Mouse (Mus musculus) testis, postnatal 10 days (tissue): ENCODE data around the gene Rabif.
"Not testable (repeated sequence)": the region's sequence is repeated elsewhere in the genome, so short reads cannot be mapped to it uniquely, and the experiment has no call there.

ENCODE experiments used
- DNase-seq: peaks from one replicate; pipeline ENCODE4 v3.0.0; 2021; ENCODE audit warnings: low spot score

The Rabif gene

DNA sequence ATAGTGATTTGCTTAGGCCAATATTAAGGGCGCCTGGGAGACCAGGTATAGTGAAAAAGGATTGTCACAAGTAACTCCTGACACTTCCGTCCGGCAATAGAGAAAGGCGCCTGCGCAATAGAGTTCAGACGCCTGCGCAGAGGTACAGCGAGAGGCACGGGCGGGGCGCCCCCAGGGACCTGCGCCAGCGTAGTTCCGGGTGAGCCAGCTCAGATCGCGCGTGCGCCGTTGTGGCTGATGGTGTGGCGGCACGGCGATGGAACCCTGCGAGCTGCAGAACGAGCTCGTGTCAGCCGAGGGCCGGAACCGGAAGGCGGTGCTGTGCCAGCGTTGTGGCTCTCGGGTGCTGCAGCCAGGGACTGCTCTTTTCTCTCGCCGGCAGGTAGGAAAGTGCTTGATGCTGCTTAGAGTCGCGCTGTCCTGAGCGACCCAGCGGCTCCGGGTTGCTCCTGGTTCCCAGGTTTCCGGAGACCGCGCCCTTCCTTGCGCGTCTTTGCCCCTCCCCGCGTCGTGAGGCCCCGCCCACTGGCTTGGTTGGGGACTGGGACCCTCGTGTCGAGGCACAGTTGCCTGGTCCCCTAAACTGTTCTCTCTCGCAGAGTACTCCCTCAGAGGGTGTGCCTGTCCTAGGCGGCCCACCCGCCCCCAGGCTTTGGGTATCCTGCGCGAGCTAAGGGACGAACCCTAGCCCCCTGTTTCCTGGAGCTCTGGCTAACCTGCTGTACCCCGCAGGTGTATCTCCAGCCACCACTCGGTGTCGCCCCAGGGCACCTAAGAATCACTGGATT, at the start of gene Rabif:
TSS of gene Rabif (plus strand) at position 221 of the 788 bp plus-strand sequence.
- peak; percentile 98 for DNase-seq

DNA sequence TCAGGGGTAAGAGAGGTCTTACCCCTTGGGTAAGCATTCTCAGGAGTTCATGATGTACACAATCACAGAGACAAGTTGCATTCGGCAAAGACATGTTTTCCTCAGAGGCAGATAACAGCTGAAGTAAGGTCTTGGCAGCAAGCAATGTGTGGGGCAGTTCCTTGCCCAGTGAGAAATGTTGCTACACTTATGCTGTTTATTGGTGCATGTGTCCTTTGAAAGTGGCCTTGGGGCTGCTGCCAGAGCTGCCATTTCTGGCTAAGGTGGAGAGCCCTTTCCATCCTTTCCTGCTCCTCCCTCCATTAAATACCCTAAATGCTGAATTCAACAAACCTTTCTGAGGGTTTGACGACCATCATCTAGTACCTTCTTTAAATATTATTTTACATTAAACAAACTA, 49.0 kb upstream of the Rabif start:
- DNase-seq: no peak

DNA sequence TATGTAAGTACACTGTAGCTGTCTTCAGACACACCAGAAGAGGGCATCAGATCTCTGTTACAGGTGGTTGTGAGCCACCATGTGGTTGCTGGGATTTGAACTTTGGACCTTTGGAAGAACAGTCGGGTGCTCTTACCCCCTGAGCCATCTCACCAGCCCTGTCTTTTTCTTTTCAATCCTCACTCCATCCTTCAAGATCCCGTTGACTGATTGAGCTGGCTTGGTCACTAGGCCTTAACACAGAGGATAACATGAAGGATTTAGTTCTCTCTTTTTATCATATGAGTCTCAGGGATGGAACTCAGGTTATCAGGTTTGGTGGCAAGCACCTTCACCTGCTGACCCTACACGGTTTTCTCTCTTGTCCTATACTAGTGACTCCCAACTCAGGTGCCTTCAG, 45.9 kb upstream of the Rabif start:
- not testable (repeated sequence) for DNase-seq

DNA sequence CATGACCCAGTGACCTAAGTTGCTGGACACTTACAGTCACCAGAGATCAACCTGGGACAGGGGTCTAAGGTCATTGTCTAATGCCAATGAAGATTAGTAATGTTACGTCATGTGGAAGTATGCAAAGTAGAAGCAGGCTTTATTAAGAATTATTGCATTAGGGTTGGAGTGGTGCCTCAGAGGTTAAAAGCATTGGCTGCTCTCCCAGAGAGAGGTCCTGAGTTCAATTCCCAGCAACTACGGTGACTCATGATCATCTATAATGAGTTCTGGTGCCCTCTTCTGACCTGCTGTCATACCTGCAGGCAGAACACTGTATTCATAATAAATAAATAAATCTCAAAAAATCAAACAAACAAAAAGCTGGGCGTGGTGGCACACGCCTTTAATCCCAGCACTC, 44.2 kb upstream of the Rabif start:
- DNase-seq: no peak

DNA sequence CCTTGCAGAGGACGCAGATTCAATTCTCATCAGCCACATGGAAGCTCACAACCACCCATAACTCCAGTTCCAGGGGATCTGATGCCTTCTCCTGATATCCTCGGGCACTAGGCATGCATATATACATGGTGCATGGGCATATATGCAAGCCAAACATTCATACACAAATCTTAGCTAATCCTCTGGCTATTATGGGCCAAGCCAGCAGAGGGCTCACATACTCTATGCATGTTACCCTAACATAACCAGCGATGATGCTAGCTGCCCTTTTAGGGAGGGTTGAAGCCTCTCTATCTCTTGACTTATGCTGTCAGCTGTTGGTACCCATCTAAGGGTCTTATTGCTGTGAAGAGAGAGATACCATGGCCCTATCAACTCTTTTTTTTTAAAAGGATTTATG, 43.5 kb upstream of the Rabif start:
- peak; percentile 69 for DNase-seq

DNA sequence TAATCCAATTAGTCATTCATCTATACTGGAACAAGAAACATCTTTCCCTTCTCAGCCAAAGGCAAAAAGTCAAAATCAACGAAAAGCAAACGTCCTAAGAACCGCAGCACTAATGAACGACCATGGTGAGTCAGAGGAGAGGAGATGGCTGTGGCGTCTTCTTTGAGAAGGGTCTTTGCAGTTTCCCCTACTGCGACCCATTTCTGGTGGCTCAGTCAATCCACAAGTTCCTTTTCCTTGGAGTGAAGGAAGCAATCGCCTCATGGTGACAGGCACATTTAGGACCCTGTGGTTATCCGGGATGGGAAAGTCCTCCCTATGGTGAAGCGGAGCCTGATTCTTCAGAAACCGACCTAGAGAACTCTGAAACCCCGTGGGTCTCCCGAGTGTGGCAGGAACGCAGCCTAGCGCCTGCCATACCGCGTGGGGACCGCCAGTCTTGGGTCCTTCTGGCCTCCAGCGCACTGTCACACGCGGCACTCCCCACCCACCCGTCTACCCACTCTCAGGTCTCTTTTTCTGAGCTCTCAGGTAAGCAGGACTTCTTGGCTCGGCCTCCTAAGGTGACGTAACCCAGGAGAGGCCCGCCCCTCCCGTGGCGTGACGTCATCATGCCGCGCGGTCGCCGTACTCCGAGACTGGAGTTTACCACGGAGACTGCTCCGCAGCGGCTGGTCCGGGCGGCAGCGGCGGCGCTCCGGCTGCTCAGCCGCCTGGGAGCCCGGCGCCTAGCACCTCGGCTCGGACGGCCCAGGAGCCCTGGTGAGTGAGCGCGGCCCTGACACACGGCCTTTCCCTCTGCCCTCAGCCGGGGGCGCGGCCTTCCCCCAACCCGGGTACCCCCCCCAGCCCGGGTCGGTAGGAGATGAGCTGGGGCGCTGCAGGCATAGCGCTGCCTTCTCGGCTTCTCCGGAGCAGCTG, 39.3 kb upstream of the Rabif start, which contains the start of gene Klhl12:
TSS of gene Klhl12 (plus strand) at position 628 of the 921 bp plus-strand sequence.
- peak; percentile 98 for DNase-seq

DNA sequence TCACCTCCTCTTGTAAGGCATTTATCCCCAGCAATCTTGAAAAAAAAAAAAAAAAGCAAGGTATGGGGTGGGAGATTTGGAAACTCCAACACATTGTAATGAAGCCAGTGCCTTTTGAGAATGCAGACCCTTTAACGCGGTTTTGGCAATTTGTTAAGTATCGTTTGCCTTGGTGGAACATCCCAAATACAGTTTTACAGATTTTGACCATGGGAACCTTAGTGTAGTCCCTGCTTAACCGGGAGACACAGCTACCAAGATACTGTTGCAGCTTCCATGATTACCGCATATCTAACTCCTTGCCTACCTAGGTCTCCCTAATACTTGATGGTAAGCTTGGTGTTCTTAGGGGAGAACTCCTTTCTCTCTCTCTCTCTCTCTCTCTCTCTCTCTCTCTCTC, 38.4 kb upstream of the Rabif start:
- no peak for DNase-seq

DNA sequence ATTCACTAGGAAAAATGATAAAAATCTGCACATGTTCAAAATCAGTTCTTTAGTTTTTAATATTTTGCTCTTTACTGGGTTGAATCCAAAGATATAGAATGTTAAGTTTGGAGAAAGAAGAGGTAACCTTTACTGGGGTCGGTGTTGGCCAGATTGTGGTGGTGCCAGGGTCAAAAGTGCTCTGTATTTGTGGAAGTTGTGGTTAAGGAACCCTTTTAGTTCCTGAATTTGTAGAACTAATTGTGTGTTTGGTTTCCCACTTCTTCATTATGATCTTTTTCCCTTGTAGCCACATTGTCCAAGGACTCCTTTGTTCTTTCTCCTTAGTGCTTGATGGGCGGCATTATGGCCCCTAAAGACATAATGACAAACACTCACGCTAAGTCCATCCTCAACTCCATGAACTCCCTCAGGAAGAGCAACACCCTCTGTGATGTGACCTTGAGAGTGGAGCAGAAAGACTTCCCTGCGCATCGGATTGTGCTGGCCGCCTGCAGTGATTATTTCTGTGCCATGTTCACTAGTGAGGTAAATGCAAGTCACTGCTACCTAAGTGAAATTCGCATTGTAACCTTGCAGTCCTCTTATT, 36.2 kb upstream of the Rabif start:
- DNase-seq: no peak

DNA sequence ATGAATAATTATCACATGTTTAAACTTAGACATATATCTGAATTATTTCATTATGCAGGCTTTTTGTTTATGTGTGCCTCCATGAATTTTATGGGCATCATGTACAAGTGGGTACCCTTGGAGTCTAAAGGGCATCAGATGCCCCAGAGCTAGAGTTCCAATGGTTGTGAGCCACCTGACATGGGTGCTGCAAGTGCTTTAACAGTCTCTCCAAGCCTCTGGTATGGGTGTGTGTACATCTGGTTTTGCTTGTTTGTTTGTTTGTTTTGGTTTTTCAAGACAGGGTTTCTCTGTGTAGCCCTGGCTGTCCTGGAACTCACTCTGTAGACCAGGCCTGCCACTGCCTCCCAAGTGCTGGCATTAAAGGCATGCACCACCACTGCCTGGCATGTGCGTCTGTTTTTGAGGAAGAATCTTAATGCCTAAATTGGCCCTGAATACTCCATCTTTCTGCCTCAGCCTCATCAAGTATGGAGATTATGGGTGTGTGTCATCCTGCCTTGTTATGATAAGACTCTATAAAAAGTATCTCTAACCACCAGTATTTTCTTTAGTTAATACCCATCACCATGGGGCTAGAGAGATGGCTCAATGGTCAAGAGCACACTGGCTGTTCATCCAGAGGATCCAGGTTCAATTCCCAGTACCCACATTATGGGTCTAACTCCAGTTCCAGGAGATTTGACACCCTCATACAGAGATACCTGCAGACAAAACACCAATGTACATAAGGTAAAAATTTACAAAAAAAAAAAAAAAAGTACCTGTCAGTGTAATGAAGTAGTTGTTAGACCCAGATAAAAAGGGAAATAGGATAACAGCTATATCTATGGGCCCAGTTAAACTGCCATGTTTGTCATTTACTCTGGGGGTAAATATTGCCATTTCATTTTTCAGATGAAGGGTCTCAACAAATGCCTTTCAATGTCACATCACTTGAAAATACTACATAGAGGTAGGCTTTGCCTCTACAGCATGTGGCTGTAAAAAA, 33.9 kb upstream of the Rabif start:
- DNase-seq: no peak

DNA sequence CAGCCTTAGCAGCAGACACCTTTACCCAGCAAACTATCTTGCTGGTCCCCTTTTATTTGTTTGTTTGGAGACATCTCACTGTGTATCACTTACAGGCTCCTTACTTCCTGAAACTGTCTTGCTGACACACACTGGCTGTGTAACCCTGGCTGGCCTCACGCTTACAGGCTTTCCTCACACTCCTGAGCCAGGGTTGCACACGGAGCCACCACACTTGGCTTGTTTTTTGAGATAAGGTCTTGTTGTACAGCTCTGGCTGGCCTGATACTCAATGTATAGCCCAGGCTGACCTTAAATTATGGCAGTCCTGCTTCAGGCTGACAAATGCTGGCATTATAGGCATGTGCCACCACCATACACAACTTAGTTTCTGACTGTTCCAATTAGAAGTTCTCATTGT, 9.8 kb upstream of the Rabif start:
- no peak for DNase-seq

DNA sequence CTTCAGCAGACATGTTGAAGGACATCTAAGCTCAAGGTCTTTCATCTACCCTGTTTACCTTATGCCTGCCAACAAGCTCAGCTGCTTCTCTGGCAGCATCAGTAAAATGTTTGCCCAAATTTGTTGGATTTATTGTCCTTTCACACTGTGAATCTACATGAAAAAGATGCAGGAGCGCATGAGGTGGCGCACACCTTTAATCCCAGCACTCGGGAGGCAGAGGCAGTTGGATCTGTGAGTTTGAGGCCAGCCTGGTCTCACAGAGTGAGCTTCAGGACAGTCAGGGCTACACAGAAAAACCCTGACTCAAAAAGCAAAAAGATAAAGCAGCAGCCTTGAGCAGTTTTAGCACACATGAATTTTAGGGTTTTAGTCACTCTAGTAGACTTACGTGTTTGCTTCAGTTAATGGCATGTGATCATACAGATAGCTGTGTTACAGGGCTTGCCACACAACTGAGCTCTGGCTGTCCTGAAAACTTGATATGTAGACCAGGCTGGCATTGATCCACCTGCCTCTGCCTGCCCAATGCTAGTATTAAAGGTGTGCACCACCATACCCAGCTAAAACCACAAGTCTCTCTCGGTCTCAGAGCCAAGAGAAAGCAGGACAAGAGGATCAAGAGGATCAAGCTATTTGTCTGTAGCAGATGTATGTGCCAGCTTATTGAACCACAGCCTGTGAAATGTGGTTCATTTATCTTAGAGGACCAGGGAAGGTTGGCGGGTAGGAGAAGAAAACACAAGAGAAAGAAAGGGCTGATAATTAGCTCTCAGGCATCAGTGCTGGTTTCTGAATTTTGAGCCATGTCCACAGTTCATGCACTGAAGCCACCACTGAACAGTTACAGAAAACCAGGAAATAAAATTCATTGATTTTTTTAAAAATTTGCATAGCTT, 3.3 kb upstream of the Rabif start:
- DNase-seq: no peak

DNA sequence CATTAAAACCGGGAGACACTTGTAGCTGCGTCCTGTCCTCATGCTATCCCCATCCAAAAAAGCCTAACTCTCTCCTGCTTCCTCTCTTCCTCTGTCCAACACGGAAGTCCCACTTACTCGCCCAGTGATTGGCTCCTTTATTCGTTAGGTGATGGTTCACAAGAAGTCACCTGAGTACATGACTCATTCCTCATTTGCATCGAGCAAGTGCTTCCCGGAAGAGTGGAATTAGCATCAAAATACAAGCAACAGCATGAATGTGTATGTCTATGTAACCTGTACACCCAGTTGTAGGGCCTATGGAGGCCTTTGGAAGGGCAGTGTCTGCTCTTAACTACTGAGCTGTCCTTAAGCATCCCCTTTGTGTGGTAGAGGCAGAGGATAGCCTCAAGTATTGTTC, 2.2 kb upstream of the Rabif start:
- no peak for DNase-seq

DNA sequence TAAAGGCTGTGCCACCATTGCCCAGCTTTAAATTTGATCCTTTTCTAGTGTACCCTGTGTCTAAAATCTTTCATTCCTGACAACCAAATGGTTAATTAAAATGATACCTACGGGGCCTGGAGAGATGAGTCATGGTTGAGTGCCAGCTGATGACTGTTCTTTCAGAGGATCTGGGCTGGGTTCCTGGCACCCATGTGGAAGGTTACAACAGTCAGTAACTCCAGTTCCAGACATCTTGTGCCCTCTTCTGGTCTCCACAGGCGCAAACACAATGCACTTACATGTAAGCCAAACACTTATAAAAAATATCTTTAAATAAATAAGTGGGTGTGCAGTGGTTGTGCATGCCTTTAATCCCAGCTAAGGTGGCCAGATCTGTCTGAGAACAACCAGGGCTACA, 952 bp upstream of the Rabif start:
- DNase-seq: no peak

DNA sequence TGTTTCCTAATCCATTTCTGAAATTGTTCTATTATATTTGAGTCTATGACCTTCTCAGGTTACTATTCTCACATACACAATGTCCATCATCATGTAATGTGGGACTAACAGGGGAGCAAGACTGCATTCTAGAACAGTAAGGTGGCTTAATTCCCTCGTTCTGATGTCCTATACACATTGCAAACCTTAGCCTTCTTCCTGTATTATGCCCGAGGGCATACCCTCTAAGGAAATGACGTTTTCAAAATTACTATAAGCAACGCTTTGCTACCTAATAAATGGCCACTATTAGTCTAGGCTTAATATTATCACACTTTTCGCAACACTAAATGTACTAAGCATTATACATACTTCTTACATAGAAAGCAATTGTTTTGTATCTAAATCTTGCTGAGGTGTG, 492 bp upstream of the Rabif start:
- DNase-seq: no peak

DNA sequence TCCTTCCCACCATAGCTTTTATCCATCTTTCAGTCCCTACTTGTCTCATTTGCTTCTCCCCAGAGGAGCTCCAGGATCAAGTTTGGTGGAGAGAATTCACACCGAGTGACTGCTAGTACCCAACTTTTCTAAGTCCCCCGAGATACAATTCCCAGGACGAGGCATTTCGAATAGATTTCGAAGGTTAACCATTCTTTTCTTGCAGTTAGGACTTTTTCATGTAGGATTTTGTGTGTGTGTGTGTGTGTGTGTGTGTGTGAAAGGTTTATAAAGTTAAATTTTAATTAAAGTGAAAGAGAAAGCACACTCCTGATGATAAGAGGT, 730 bp downstream of the Rabif start:
- no peak for DNase-seq

DNA sequence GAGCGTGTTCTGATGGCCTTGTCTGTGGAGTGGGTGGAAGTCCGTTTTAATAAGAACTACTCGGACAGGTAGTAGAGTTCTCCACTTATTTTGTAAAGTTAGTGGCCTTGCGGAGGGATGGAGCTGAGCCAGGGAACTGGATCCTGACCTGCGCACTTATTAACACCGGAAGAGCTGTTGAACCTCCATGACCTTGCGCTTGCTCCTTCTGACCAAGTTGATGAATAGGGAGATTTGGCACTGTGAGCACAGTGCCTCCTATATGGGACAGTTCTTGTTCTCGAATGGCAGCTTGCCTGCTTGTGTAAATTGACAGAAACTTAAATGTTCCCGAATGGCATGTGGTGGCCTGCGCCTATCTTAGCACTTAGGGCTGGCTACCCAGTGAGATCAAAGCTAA, 1.5 kb downstream of the Rabif start:
- DNase-seq: no peak

DNA sequence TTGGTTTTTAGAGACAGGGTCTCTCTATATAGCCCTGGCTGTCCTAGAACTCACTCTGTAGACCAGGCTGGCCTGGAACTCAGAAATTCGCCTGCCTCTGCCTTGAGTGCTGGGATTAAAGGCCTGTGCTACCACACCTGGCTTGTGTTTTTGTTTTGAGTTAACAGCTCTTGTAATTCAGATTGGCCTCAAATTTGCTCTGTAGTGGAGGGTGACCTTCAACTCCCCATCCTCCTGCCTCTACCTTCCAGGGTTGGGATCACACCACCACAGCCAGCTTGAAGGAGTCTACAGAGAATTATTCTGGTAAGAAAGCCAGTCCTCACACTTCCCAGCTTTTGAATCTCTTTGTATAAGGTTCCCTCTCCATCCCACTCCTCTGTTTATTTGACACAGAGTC, 6.5 kb downstream of the Rabif start:
- DNase-seq: no peak

DNA sequence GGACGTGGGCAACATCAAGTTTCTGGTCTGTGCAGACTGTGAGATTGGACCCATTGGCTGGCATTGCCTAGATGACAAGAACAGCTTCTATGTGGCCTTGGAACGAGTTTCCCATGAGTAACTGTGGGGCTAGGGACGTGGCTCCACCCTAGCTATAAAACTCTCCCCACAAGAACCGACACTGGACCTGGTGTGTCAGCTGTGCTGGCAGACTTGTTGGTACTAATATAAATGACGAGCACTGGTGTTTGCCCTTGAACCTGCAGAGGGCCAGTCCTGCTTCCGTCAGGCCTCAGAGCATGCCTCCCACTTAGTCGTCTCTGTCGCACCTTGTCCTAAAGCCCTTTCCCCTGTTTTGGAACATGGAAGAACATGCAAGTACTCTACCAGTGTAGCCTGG, 11.8 kb downstream of the Rabif start:
- DNase-seq: no peak

DNA sequence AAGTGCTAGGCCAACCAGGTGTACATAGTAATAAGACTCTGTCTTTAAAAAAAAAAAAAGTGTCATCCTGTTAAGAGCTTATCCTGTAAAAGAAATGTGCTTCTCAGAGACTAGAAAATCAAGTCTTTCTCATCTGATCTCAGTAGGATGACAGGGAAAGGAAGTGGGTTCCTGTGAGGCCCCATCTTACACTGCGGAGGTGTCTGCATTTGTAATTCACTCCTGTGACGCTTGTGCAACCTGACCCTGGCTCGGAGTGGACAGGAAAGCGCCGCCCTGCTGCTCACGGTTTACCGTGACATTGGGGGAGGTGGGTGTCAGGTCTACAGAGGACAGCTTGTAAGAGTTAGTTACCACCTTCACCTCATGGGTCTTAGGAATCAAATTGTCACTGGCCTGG, 15.6 kb downstream of the Rabif start:
- no peak for DNase-seq

DNA sequence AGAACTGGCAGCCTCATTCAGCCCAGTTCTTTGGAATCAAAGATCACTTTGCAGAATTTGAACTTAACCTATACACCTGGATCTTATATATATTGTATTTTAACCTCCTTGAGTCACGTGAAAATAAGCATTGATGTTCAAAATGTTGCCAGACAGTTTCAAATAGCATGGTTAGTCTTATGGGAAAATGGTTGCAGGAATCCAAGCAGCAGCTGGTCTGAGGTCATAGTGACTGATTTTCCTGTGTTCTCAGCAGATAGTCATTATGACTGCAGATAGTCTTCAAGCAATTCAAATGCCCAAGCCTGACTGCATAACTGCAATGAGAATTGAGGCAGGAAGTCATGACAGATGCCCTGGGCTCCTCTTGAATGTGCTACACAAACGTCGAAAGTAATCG, 17.7 kb downstream of the Rabif start:
- DNase-seq: no peak

DNA sequence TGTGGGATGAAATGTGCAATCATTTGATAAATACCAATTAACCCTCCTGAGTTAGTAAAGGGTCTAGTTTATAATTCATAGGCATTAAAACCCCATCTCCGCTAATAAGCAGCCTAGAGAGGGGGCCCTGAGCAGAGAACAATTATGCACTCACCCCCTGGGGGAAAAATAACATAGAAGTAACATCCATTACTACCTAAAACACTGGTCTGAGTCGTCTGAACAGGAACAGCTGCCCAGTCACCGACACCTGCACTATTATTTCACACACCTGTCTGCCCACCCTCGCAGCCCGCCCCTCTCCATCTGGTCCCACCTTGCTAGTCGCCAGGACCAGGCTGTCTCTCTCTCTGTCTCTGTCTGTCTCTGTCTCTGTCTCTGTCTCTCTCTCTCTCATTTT, 18.1 kb downstream of the Rabif start:
- DNase-seq: no peak
